Mouse (Mus musculus): ENCODE measurements at regions not wholly inside any gene's neighbourhood (a gene's known extent, or its start where the extent isn't known, plus 50 kb on each side); places are given as distances from the start of the nearest gene placed in this dataset.

DNA sequence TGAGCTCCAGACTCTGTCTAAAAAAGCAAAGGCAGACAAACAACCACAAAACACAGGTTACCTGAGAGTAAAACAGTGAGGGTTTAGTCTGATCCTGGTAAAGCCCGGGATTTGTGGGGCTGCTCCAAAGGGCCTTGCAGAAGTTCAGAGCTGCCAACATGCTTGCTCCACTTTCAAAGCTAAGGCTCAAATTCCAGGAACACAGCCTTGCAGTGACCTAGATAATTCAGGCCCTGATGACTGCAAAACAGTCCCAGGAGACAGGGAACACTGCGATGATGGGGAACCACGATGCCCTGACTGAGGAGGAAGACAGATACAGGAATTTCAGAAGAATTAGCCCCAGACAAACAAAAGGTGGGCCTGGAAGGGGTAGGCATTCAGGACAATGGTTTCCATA, 250.0 kb downstream of the Cdh26 start:
- no peaks in the 10 kb centered on the region for H3K36me3 ChIP-seq (replicated peaks in 1 of 2; ENCODE audit: control insufficient read depth in 1 of 2, insufficient read depth in 1 of 2, low read length in 1 of 2)
- H3K27ac ChIP-seq (ENCODE audit: insufficient read depth, low read depth), result no peak overlapping the region
- no peak overlapping the region for H3K4me3 ChIP-seq (replicated peaks in 1 of 3; ENCODE audit: low read depth in 2 of 3, low read length in 2 of 3, poor library complexity in 1 of 3)
- DNase-seq (ENCODE audit: extremely low read depth), result no peak
- H3K27me3 ChIP-seq (replicated peaks), result peaks cover 8% of the 10 kb centered on the region
- no peaks in the 10 kb centered on the region for H3K4me1 ChIP-seq (ENCODE audit: control insufficient read depth in 1 of 2, insufficient read depth in 2 of 2)
- H3K79me2 ChIP-seq (replicated peaks; ENCODE audit: control insufficient read depth, extremely low read depth, insufficient read depth, poor library complexity, severe bottlenecking), result no peaks in the 10 kb centered on the region
- H3K4me2 ChIP-seq (ENCODE audit: insufficient read depth, low read depth, poor library complexity, severe bottlenecking), result no peak overlapping the region
- dilution Hi-C loops (cut with MboI; ENCODE audit: extremely low pct_ligation_motif_present, extremely low pct_unique_long_range_greater_than_20kb, low sequenced_read_pairs) (no loop called here), in situ Hi-C loops (cut with MboI; ENCODE audit: low pct_ligation_motif_present, low pct_unique_long_range_greater_than_20kb, low sequenced_read_pairs) (no loop called here)
- no peak for TF ChIP-seq ZC3H11A (IDR thresholded peaks at IDR 0.05; ENCODE audit: low read depth, low read length)
- TF ChIP-seq IRF4 (IDR thresholded peaks at IDR 0.05; ENCODE audit: low read depth, low read length), result no peak
- no peak for TF ChIP-seq MEF2A (IDR thresholded peaks at IDR 0.05; ENCODE audit: borderline replicate concordance, low read depth, low read length)
- TF ChIP-seq CTCF (conservative IDR thresholded peaks at IDR 0.05 in 1 of 2, IDR thresholded peaks at IDR 0.05 in 1 of 2; ENCODE audit: low read depth in 2 of 2, low read length in 2 of 2), result no peak
- TF ChIP-seq JUN (IDR thresholded peaks at IDR 0.05; ENCODE audit: insufficient read depth, low read depth, low read length), result no peak
- H3K9ac ChIP-seq (ENCODE audit: insufficient read depth, low read depth), result no peak overlapping the region
- peaks cover 26% of the 10 kb centered on the region for H3K9me3 ChIP-seq (replicated peaks; ENCODE audit: low read length)

DNA sequence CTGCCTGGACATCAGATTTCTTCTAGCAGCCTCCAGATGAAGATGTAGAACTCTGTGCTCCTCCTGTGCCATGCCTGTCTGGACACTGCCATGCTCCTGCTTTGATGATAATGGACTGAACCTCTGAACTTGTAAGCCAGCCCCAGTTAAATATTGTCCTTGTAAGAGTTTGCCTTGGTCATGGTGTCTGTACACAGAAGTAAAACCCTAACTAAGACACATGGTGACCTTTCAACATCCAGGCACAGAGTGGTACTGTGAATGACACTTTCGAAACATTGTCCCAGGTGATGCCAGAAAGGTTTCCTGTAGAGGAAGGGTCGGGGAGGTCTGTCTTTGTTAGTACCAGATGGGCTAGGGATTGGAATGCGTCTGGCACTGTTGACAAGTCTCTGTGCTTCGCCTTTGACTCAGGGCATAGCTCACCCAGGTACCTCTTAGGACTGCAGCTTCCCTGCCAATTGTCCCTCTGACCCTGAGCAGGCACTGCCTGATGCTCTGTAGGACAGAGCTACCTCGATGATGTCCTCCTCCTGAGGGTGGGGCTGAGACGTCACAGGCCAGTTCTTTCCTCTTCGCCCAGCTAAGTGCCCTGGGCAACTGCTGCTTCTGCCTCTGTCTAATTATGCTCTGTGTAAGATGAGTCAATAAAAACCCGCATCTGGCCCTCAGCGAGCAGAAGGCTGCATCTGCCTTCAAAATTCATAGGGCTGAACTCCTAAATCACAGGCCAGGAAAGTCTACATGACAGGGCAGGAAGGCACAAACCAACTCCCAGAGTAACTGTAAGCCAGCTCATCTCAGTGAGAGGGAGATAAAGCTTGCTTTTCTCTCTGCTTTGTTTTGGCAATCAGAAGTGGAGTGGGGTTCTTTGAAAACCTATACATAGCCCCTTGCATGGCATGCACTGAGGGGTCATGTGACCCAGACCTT, 254.0 kb downstream of the Cdh26 start:
- dilution Hi-C loops (cut with MboI; ENCODE audit: extremely low pct_ligation_motif_present, extremely low pct_unique_long_range_greater_than_20kb, low sequenced_read_pairs) (no loop called here), in situ Hi-C loops (cut with MboI; ENCODE audit: low pct_ligation_motif_present, low pct_unique_long_range_greater_than_20kb, low sequenced_read_pairs) (no loop called here)
- no peak overlapping the region for H3K27ac ChIP-seq (ENCODE audit: insufficient read depth, low read depth)
- no peak overlapping the region for H3K9ac ChIP-seq (ENCODE audit: insufficient read depth, low read depth)
- no peaks in the 10 kb centered on the region for H3K4me1 ChIP-seq (ENCODE audit: control insufficient read depth in 1 of 2, insufficient read depth in 2 of 2)
- no peaks in the 10 kb centered on the region for H3K79me2 ChIP-seq (replicated peaks; ENCODE audit: control insufficient read depth, extremely low read depth, insufficient read depth, poor library complexity, severe bottlenecking)
- TF ChIP-seq UBTF (IDR thresholded peaks at IDR 0.05; ENCODE audit: low read depth, low read length) (no peak), TCF12 (IDR thresholded peaks at IDR 0.05; ENCODE audit: low read depth, low read length) (no peak), ELF1 (IDR thresholded peaks at IDR 0.05; ENCODE audit: low read depth, low read length) (no peak), MAFK (IDR thresholded peaks at IDR 0.05; ENCODE audit: insufficient replicate concordance, low read length) (no peak), RAD21 (IDR thresholded peaks at IDR 0.05; ENCODE audit: low read depth, low read length) (no peak), EP300 (IDR thresholded peaks at IDR 0.05; ENCODE audit: low read length) (no peak), JUN (IDR thresholded peaks at IDR 0.05; ENCODE audit: insufficient read depth, low read depth, low read length) (no peak), MYC (IDR thresholded peaks at IDR 0.05; ENCODE audit: low read depth, low read length) (no peak), CHD1 (IDR thresholded peaks at IDR 0.05; ENCODE audit: low read depth, low read length) (no peak), TBP (conservative IDR thresholded peaks at IDR 0.05; ENCODE audit: low read depth, low read length) (no peak), CHD2 (IDR thresholded peaks at IDR 0.05; ENCODE audit: low read length) (no peak), ZNF384 (IDR thresholded peaks at IDR 0.05; ENCODE audit: low read depth, low read length) (no peak)
- peaks cover 6% of the 10 kb centered on the region for H3K27me3 ChIP-seq (replicated peaks)
- no peak overlapping the region for H3K4me2 ChIP-seq (ENCODE audit: insufficient read depth, low read depth, poor library complexity, severe bottlenecking)
- H3K36me3 ChIP-seq (replicated peaks in 1 of 2; ENCODE audit: control insufficient read depth in 1 of 2, insufficient read depth in 1 of 2, low read length in 1 of 2), result no peaks in the 10 kb centered on the region
- H3K4me3 ChIP-seq (replicated peaks in 1 of 3; ENCODE audit: low read depth in 2 of 3, low read length in 2 of 3, poor library complexity in 1 of 3), result no peak overlapping the region
- no peak for DNase-seq (ENCODE audit: extremely low read depth)
- peaks cover 48% of the 10 kb centered on the region for H3K9me3 ChIP-seq (replicated peaks; ENCODE audit: low read length)
